Mouse (Mus musculus): Measurements from ENCODE around the gene Scaf1. TPM values are rescaled to one million over a fixed set of nuclear protein-coding genes. Genes with fewer than 3 reads are reported as not detected.

Scaf1 gene
- polyA plus RNA-seq, 1 experiment from 2014 or later: 32.4 TPM

- 94% methylated on average over 30 of the region's 30 CpGs for WGBS
These were observed 8.3 kb downstream of the Scaf1 start for GRCm38 (mm10) chr7:45007846-45008245.

GRCm38 (mm10) chr7:45007141-45007540 is 9.0 kb downstream of the Scaf1 start:
- no peaks in the 10 kb centered on the region for H3K4me1 ChIP-seq
- no peak overlapping the region for H3K4me3 ChIP-seq (replicated peaks)
- H3K27me3 ChIP-seq (replicated peaks): no peaks in the 10 kb centered on the region
- H3K36me3 ChIP-seq: peaks cover 81% of the 10 kb centered on the region
- no peak for ATAC-seq (ENCODE audit: insufficient read depth, low FRiP score, low read depth)
- no peak overlapping the region for H3K27ac ChIP-seq
- WGBS: 94% methylated on average over 29 of the region's 29 CpGs
- H3K4me2 ChIP-seq: no peak overlapping the region
- no peaks in the 10 kb centered on the region for H3K9me3 ChIP-seq
- H3K9ac ChIP-seq: no peak overlapping the region

More at GRCm38 (mm10) chr7:45007846-45008245, 8.3 kb downstream of the Scaf1 start:
- H3K36me3 ChIP-seq: peaks cover 86% of the 10 kb centered on the region
- no peak overlapping the region for H3K4me3 ChIP-seq (replicated peaks)
- ATAC-seq (ENCODE audit: insufficient read depth, low FRiP score, low read depth): no peak
- H3K27me3 ChIP-seq (replicated peaks): no peaks in the 10 kb centered on the region
- H3K4me2 ChIP-seq: no peak overlapping the region
- no peak overlapping the region for H3K27ac ChIP-seq
- no peaks in the 10 kb centered on the region for H3K9me3 ChIP-seq
- H3K4me1 ChIP-seq: no peaks in the 10 kb centered on the region
- H3K9ac ChIP-seq: no peak overlapping the region

- no peak overlapping the region for H3K9ac ChIP-seq
- no peaks in the 10 kb centered on the region for H3K9me3 ChIP-seq
- peaks cover 81% of the 10 kb centered on the region for H3K36me3 ChIP-seq
- no peak overlapping the region for H3K4me2 ChIP-seq
- no peaks in the 10 kb centered on the region for H3K4me1 ChIP-seq
- WGBS: 92% methylated on average over 12 of the region's 12 CpGs
- no peak for ATAC-seq (ENCODE audit: insufficient read depth, low FRiP score, low read depth)
- no peak overlapping the region for H3K4me3 ChIP-seq (replicated peaks)
- no peaks in the 10 kb centered on the region for H3K27me3 ChIP-seq (replicated peaks)
- H3K27ac ChIP-seq: no peak overlapping the region
These were observed 9.7 kb downstream of the Scaf1 start for GRCm38 (mm10) chr7:45006503-45006902.

- Histone ChIP-seq H3K27ac (no peak overlapping the region), H3K4me2 (no peak overlapping the region), H3K4me3 (replicated peaks) (no peak overlapping the region), H3K27me3 (replicated peaks) (no peaks in the 10 kb centered on the region), H3K4me1 (0 out of 2 replicates have a peak, but pooled peaks cover 4% of the 10 kb centered on the region), H3K9me3 (no peaks in the 10 kb centered on the region), H3K9ac (no peak overlapping the region), H3K36me3 (peaks cover 84% of the 10 kb centered on the region)
- ATAC-seq (ENCODE audit: insufficient read depth, low FRiP score, low read depth): no peak
- WGBS: 85% methylated on average over 6 of the region's 6 CpGs
These were observed 10.7 kb downstream of the Scaf1 start for GRCm38 (mm10) chr7:45005321-45005992.

- Histone ChIP-seq H3K36me3 (peaks cover 83% of the 10 kb centered on the region), H3K27me3 (replicated peaks) (no peaks in the 10 kb centered on the region), H3K9ac (no peak overlapping the region), H3K4me1 (peaks cover 5% of the 10 kb centered on the region; the same call in 1 of the 2 replicates), H3K4me3 (replicated peaks) (no peak overlapping the region), H3K9me3 (no peaks in the 10 kb centered on the region), H3K27ac (no peak overlapping the region), H3K4me2 (no peak overlapping the region)
- 62% methylated on average over 3 of the region's 3 CpGs for WGBS
- no peak for ATAC-seq (ENCODE audit: insufficient read depth, low FRiP score, low read depth)
These were observed 11.6 kb downstream of the Scaf1 start for GRCm38 (mm10) chr7:45004546-45004945.

- Histone ChIP-seq H3K4me2 (no peak overlapping the region), H3K9me3 (no peaks in the 10 kb centered on the region), H3K27ac (no peak overlapping the region), H3K4me1 (peaks cover 9% of the 10 kb centered on the region; the same call in 1 of the 2 replicates), H3K9ac (no peak overlapping the region), H3K27me3 (replicated peaks) (no peaks in the 10 kb centered on the region), H3K36me3 (peaks cover 63% of the 10 kb centered on the region), H3K4me3 (replicated peaks) (no peak overlapping the region)
- no peak for ATAC-seq (ENCODE audit: insufficient read depth, low FRiP score, low read depth)
- 78% methylated on average over 7 of the region's 7 CpGs for WGBS
These were observed 13.7 kb downstream of the Scaf1 start for GRCm38 (mm10) chr7:45002440-45002839.

- ATAC-seq (ENCODE audit: insufficient read depth, low FRiP score, low read depth): no peak
- no peak overlapping the region for H3K9ac ChIP-seq
- no peak overlapping the region for H3K4me2 ChIP-seq
- no peak overlapping the region for H3K27ac ChIP-seq
- 83% methylated on average over 21 of the region's 21 CpGs for WGBS
- H3K9me3 ChIP-seq: no peaks in the 10 kb centered on the region
- H3K4me3 ChIP-seq (replicated peaks): no peak overlapping the region
- H3K27me3 ChIP-seq (replicated peaks): no peaks in the 10 kb centered on the region
- peaks cover 44% of the 10 kb centered on the region for H3K36me3 ChIP-seq
- peaks cover 20% of the 10 kb centered on the region for H3K4me1 ChIP-seq
These were observed 15.5 kb downstream of the Scaf1 start for GRCm38 (mm10) chr7:45000539-45001114.

GRCm38 (mm10) chr7:44999753-45000152 is 16.4 kb downstream of the Scaf1 start:
- no peaks in the 10 kb centered on the region for H3K27me3 ChIP-seq (replicated peaks)
- no peak overlapping the region for H3K4me3 ChIP-seq (replicated peaks)
- 0 out of 2 replicates have a peak overlapping the region, but pooled peaks have one; percentile 83 for H3K4me2 ChIP-seq
- WGBS: 64% methylated on average over 11 of the region's 11 CpGs
- ATAC-seq (ENCODE audit: insufficient read depth, low FRiP score, low read depth): no peak
- H3K27ac ChIP-seq: no peak overlapping the region
- H3K9me3 ChIP-seq: no peaks in the 10 kb centered on the region
- peaks cover 20% of the 10 kb centered on the region for H3K4me1 ChIP-seq
- no peak overlapping the region for H3K9ac ChIP-seq
- H3K36me3 ChIP-seq: peaks cover 47% of the 10 kb centered on the region

GRCm38 (mm10) chr7:44998501-44998955 is 17.6 kb downstream of the Scaf1 start, which contains the start of gene Bcl2l12:
Gene Bcl2l12, minus strand, starts transcription at chr7:44998712.
- peak within 1 kb of the TSS; percentile 83 for H3K4me2 ChIP-seq
- no peaks in the 10 kb centered on the region for H3K9me3 ChIP-seq
- H3K9ac ChIP-seq: peak within 1 kb of the TSS; percentile 70
- peaks cover 38% of the 10 kb centered on the region for H3K36me3 ChIP-seq
- H3K27me3 ChIP-seq (replicated peaks): no peaks in the 10 kb centered on the region
- H3K27ac ChIP-seq: peak within 1 kb of the TSS; percentile 92
- peak within 1 kb of the TSS; percentile 83 for H3K4me3 ChIP-seq (replicated peaks)
- no peak for ATAC-seq (ENCODE audit: insufficient read depth, low FRiP score, low read depth)
- H3K4me1 ChIP-seq: peaks cover 20% of the 10 kb centered on the region
- 0% methylated on average over 18 of the region's 18 CpGs for WGBS

GRCm38 (mm10) chr7:44997940-44998428 is 18.2 kb downstream of the Scaf1 start:
- Histone ChIP-seq H3K4me1 (peaks cover 20% of the 10 kb centered on the region), H3K36me3 (peaks cover 33% of the 10 kb centered on the region), H3K4me3 (replicated peaks) (peak overlapping the region; percentile 83), H3K9ac (peak overlapping the region; percentile 70), H3K9me3 (no peaks in the 10 kb centered on the region), H3K27me3 (replicated peaks) (no peaks in the 10 kb centered on the region), H3K4me2 (peak overlapping the region; percentile 83), H3K27ac (peak overlapping the region; percentile 92)
- WGBS: 3% methylated on average over 15 of the region's 15 CpGs
- ATAC-seq (ENCODE audit: insufficient read depth, low FRiP score, low read depth): peak; percentile 2; the same call in 1 of the 2 replicates

- Histone ChIP-seq H3K27me3 (replicated peaks) (no peaks in the 10 kb centered on the region), H3K9ac (peak within 1 kb of the TSS; percentile 86), H3K9me3 (no peaks in the 10 kb centered on the region), H3K36me3 (peaks cover 33% of the 10 kb centered on the region), H3K4me2 (peak within 1 kb of the TSS; percentile 83), H3K27ac (peak within 1 kb of the TSS; percentile 92), H3K4me3 (replicated peaks) (peak within 1 kb of the TSS; percentile 83), H3K4me1 (peaks cover 20% of the 10 kb centered on the region)
- ATAC-seq (ENCODE audit: insufficient read depth, low FRiP score, low read depth): peak; percentile 91
- WGBS: under 1% methylated on average over 43 of the region's 43 CpGs
These were observed 18.8 kb downstream of the Scaf1 start, which contains the start of gene Irf3 for GRCm38 (mm10) chr7:44997231-44997939. Gene Irf3, plus strand, starts transcription at chr7:44997648.
